Mouse (Mus musculus) liver, embryonic 11.5 days (tissue): ENCODE results near the gene Trp53. TPM values are rescaled to one million over a fixed set of nuclear protein-coding genes. Genes with fewer than 3 reads are reported as not detected.

ENCODE experiments used
- ATAC-seq: fragments of 200-750 bp; cut with Nextera tagmentation; replicated peaks from 2 replicates; pipeline ENCODE4 v1.8.0; 2017; ENCODE audit warnings: moderate number of reproducible peaks, mild to moderate bottlenecking, moderate TSS enrichment, moderate library complexity; ENCODE audit not compliant: low FRiP score
- DNase-seq: peaks from one replicate; pipeline ENCODE4 v3.0.0-alpha.2; 2017; ENCODE audit warnings: low spot score
- H3K27ac ChIP-seq: fragments of 300-500 bp; sonication (generic); 2 replicates; pipeline ENCODE4 v1.5.1; 2014; ENCODE audit warnings: mild to moderate bottlenecking, low read depth, low read length, control low read depth
- H3K27me3 ChIP-seq: fragments of 300-500 bp; sonication (generic); replicated peaks from 2 replicates; pipeline ENCODE4 v1.6.1; 2014; ENCODE audit warnings: low read length, mixed read lengths; ENCODE audit not compliant: control insufficient read depth, insufficient read depth
- H3K36me3 ChIP-seq: fragments of 300-500 bp; sonication (generic); 2 replicates; pipeline ENCODE4 v1.6.1; 2014; ENCODE audit warnings: mild to moderate bottlenecking, low read length, moderate library complexity, mixed read lengths; ENCODE audit not compliant: control insufficient read depth, insufficient read depth
- H3K4me1 ChIP-seq: fragments of 300-500 bp; sonication (generic); replicated peaks from 2 replicates; pipeline ENCODE4 v1.6.1; 2014; ENCODE audit warnings: low read length, mixed read lengths; ENCODE audit not compliant: control insufficient read depth, insufficient read depth
- H3K4me2 ChIP-seq: fragments of 300-500 bp; sonication (generic); 2 replicates; pipeline ENCODE4 v1.6.1; 2014; ENCODE audit warnings: mild to moderate bottlenecking, control low read depth, moderate library complexity
- H3K4me3 ChIP-seq: fragments of 300-500 bp; sonication (generic); 2 replicates; pipeline ENCODE4 v1.5.1; 2014; ENCODE audit warnings: low read depth, low read length, control low read depth
- H3K9ac ChIP-seq: fragments of 300-500 bp; sonication (generic); 2 replicates; pipeline ENCODE4 v1.6.1; 2014; ENCODE audit warnings: low read depth, low read length, control low read depth
- H3K9me3 ChIP-seq: fragments of 300-500 bp; sonication (generic); 2 replicates; pipeline ENCODE4 v1.6.1; 2016; ENCODE audit warnings: low read length, inconsistent platforms, mixed read lengths; ENCODE audit not compliant: control insufficient read depth
- WGBS: fragments of 180-500 bp; shearing (Covaris S2); extraction: QIAGEN DNeasy Blood & Tissue Kit; methylation state at CpG from one replicate; pipeline ENCODE4 v1.1.7; 2014; 5-methylcytosine and 5-hydroxymethylcytosine counted together
- polyA plus RNA-seq: library from polyadenylated mRNA; unstranded; fragments of >200 nt; fragmentation: Nextera tagmentation; extraction: Ambion mirVana; gene quantifications from 2 replicates; pipeline ENCODE4 v1.2.1, GENCODE M21; 2014

The Trp53 gene
- polyA plus RNA-seq, 1 experiment from 2014 or later, result 196 TPM

DNA sequence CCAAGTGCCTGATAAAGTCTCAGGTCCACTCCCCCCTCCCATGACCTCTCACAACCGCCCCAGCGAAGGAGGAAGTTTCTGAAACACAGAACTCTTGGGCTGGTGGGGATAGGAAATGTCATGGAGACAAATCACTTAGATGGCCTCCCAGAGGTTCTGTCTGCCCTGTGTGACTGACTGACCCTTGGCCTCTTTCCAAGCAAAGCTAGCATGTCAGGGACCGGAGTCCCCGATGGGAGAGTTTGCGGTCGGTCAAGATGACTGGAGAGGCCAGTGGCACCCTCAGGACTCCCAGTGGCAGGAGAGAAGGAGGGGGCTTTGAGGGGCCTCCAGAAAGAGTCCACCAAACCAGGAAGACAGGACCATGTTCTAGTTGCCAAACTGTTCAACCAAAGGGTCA, 21.4 kb upstream of the Trp53 start:
- Histone ChIP-seq H3K36me3 (peaks cover 11% of the 10 kb centered on the region; the same call in 1 of the 2 replicates), H3K27me3 (peaks cover 33% of the 10 kb centered on the region), H3K27ac (no peak overlapping the region), H3K4me3 (peak overlapping the region; percentile 53; the same call in 1 of the 2 replicates), H3K4me2 (peak overlapping the region; percentile 84), H3K9me3 (no peaks in the 10 kb centered on the region), H3K4me1 (peaks cover 29% of the 10 kb centered on the region), H3K9ac (no peak overlapping the region; the same call in 1 of the 2 replicates)
- DNase-seq, result peak; percentile 33
- WGBS, result 14% methylated on average over 6 of the region's 6 CpGs
- ATAC-seq, result no peak

DNA sequence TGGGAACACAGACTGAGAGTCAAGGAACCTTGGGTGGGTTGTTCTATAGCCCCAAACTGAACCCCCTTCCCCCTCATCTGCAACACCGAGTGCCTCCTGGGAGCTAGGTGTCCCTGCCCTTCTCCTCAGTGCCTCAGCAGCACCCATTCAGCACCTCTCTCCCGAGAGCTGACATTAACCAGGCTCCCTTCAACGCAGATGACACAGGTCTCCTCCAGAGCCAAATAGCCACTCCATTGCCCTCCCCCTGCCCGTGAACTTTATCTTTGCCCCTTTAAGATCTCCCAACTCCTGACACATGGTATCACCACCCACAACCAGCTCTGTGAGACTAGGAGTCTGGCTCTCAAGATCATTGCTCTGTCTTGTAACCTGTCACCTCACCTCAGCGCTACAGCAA, 21.0 kb upstream of the Trp53 start:
- ATAC-seq, result 0 out of 2 replicates have a peak, but pooled peaks have one; percentile 29
- Histone ChIP-seq H3K9me3 (no peaks in the 10 kb centered on the region), H3K27ac (no peak overlapping the region), H3K4me2 (peak overlapping the region; percentile 84), H3K36me3 (peaks cover 11% of the 10 kb centered on the region; the same call in 1 of the 2 replicates), H3K4me3 (peak overlapping the region; percentile 53), H3K4me1 (peaks cover 33% of the 10 kb centered on the region), H3K9ac (peak overlapping the region; percentile 10; the same call in 1 of the 2 replicates), H3K27me3 (peaks cover 33% of the 10 kb centered on the region)
- WGBS, result 12% methylated on average over 5 of the region's 5 CpGs
- DNase-seq, result peak; percentile 41

DNA sequence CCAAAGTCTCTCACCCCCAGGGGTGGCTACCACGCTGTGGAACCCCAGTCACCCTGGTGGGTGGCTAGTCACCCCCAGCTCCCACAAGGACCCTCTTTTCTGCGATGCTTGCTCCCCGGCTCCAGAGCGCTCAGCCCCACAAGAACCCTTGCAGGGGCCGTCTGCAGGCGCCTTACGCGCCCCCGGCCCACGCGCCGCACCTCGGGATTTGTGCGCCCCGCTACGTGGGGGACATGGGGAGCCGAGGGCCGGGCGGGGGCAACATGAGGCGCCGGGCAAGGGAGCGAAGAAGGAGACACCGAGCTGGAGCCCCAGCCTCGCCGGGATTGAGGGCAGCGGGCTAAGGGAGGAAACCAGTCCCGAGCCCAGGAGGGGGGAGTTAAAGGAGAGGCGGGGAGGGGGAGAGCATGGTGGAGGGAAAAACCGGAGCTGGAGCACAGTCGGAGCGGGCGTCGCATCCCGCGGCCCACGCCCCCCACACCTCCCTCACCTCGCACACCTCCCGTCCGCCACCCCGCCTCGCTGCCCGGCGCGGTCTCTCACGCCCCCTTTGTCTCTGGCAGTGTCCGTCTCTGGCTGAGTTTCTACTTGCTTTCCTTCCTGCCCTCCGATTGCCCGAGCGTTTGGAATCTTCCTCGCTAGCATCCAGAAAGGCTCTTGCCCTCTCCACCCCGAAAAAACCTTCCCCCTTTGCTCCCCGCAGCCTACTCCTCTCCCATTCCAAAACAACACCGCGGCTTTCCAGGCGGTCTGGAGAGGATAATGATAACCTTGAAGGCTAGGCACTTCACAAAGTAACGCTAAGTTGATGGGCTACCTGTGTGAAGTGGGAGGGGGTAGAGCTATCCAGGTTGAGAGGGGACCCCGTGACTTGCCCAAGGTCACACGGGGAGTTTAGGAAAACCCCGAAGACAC, 20.1 kb upstream of the Trp53 start, which contains the start of gene Efnb3:
TSS of gene Efnb3 (minus strand) at position 355 of the 915 bp plus-strand sequence.
- H3K36me3 ChIP-seq, result peaks cover 11% of the 10 kb centered on the region; the same call in 1 of the 2 replicates
- peaks cover 33% of the 10 kb centered on the region for H3K27me3 ChIP-seq
- H3K27ac ChIP-seq, result peak within 1 kb of the TSS; percentile 50; the same call in 1 of the 2 replicates
- ATAC-seq (no peak), DNase-seq (peak; percentile 52)
- WGBS, result 6% methylated on average over 51 of the region's 59 CpGs
- peak within 1 kb of the TSS; percentile 84 for H3K4me2 ChIP-seq
- peak within 1 kb of the TSS; percentile 61 for H3K9ac ChIP-seq
- H3K4me3 ChIP-seq, result peak within 1 kb of the TSS; percentile 53
- peaks cover 35% of the 10 kb centered on the region for H3K4me1 ChIP-seq
- H3K9me3 ChIP-seq, result no peaks in the 10 kb centered on the region

DNA sequence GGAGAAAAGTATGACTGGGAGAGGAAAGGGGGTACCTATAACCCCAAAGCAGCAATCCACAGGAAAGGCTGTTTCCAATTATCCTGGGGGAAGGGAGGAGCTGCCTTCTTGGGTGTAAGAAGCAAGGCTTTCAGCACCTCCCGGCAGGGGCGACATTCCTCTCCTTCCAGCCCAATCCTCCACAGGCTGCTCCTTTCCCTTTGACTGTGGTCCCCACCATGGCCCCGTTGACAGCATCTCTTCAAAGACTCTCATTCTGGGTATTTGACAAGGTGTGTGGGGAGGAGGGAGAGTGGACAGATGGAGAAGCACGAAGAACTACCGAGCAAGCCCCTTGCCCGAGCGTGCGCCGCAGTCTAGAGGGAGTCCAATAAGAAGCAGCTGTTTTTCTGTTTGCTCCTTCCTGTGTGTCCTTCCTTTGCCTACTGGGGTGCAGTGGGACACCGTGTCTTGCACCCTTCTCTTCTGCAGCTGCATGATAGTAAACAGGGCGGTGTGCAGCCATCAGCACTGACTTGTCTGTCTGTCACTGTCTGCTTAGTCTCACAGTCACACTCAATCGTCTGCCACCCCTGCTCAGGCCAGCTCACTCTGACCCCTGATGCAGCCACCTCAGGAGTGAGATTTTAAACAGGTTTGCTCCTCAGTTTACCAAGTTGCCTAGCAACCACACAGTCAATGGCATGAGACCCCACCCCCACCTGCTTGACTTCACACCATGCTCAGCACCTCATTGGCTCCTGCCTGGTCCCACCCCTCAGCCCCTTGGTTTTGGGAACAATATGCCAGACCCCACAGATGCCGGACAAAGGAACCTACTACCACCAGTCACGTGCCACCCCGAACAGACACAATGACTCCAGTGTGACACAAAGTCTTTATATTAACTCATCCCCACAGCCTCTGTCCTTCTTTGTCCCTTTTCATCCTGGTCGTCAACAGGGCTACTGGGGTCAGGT, 19.0 kb upstream of the Trp53 start:
- Histone ChIP-seq H3K36me3 (peaks cover 11% of the 10 kb centered on the region; the same call in 1 of the 2 replicates), H3K4me1 (peaks cover 35% of the 10 kb centered on the region), H3K27me3 (peaks cover 33% of the 10 kb centered on the region), H3K9me3 (no peaks in the 10 kb centered on the region), H3K4me2 (peak overlapping the region; percentile 84), H3K4me3 (no peak overlapping the region), H3K9ac (no peak overlapping the region), H3K27ac (no peak overlapping the region)
- no peak for ATAC-seq
- WGBS, result 56% methylated on average over 16 of the region's 16 CpGs
- DNase-seq, result peak; percentile 36

DNA sequence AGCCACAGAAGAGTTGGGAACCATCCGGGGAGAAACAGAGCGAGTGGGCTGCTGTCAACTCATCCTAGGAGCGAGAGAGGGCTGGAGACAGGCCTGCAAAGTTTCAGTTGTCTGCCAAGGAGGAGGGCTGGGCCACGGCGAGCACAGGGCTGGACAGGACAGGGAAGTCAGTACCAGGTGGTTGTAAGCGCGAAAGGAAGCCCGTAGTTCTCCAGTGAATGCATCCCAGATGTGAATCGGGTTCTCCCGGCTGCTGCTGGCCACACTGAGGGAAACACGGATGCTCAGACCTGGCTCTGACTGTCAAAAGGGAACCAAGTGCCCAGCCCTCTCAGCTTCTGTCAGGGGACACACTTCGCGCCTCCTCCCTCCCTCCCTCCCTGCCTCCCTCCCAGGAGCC, 16.8 kb upstream of the Trp53 start:
- peaks cover 34% of the 10 kb centered on the region for H3K4me1 ChIP-seq
- peak overlapping the region; percentile 13; the same call in 1 of the 2 replicates for H3K27ac ChIP-seq
- no peak overlapping the region for H3K4me2 ChIP-seq
- no peak for ATAC-seq
- DNase-seq, result no peak
- H3K9me3 ChIP-seq, result no peaks in the 10 kb centered on the region
- H3K36me3 ChIP-seq, result peaks cover 11% of the 10 kb centered on the region; the same call in 1 of the 2 replicates
- no peak overlapping the region for H3K9ac ChIP-seq
- 68% methylated on average over 13 of the region's 13 CpGs for WGBS
- peaks cover 24% of the 10 kb centered on the region for H3K27me3 ChIP-seq
- H3K4me3 ChIP-seq, result no peak overlapping the region

DNA sequence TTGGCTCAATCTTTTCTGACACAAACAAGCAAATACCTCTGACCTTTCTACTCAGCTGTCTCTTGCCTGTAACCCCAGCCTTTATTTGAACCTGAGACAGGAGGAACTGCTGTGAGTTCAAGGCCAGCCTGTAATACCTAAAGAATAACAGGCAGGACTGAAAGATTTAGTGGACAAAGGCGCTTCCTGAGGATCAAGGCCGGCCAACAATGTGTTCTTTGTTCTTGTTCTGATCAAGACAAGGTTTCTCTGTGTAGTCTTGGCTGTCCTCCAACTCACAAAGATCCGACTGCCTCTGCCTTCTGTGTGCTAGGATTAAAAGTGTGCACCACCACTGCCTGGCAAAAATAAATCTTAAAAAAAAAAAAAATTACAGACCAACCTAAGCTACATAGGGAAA, 15.8 kb upstream of the Trp53 start:
- Histone ChIP-seq H3K9me3 (no peaks in the 10 kb centered on the region), H3K4me1 (peaks cover 24% of the 10 kb centered on the region), H3K36me3 (peaks cover 11% of the 10 kb centered on the region; the same call in 1 of the 2 replicates), H3K9ac (no peak overlapping the region), H3K4me2 (no peak overlapping the region), H3K4me3 (no peak overlapping the region), H3K27me3 (peaks cover 20% of the 10 kb centered on the region), H3K27ac (no peak overlapping the region)
- WGBS, result 85% methylated on average over 3 of the region's 3 CpGs
- ATAC-seq (no peak), DNase-seq (peak; percentile 30)

DNA sequence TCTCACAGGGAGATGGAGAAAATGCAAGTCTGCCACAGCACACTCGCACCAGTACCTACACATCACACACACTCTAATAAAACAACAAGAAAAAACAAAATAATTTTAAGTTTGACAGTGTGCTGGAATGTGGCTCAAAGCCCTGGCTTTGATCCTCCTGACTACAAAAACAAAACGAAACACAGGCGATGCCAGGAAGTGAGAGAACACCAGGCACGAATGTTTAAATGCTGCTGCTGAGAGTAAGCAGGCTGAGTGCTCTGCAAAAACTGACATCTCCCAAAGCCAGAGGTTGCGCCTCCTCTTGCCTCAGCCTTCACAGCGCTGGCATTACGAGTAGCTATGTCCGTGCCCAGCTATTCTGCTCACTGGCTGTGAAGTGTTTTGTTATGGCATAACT, 15.0 kb upstream of the Trp53 start:
- DNase-seq (no peak), ATAC-seq (no peak)
- H3K36me3 ChIP-seq, result peaks cover 11% of the 10 kb centered on the region; the same call in 1 of the 2 replicates
- H3K27ac ChIP-seq, result no peak overlapping the region
- peaks cover 20% of the 10 kb centered on the region for H3K4me1 ChIP-seq
- WGBS, result 79% methylated on average over 8 of the region's 8 CpGs
- H3K4me2 ChIP-seq, result no peak overlapping the region
- no peaks in the 10 kb centered on the region for H3K9me3 ChIP-seq
- no peak overlapping the region for H3K4me3 ChIP-seq
- no peak overlapping the region for H3K9ac ChIP-seq
- H3K27me3 ChIP-seq, result peaks cover 13% of the 10 kb centered on the region

DNA sequence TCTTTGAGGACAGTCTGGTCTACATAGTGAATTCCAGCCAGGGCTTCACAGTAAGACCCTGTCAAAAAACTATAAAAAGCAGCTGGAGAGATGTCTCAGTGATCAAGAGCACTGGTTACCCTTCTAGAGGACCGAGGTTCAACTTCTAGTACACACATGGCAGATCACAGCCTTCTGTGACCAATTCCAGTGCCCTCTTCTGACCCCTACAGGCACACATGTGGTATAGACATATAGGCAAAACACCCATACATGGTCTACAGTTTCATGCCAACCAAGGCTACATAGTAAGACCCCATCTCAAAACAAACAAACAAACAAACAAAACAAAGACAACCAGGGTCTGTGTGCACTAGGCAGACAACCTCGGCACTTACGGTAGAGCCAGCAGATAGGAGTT, 4.9 kb upstream of the Trp53 start:
- DNase-seq, result no peak
- H3K36me3 ChIP-seq, result peaks cover 21% of the 10 kb centered on the region; the same call in 1 of the 2 replicates
- H3K27me3 ChIP-seq, result no peaks in the 10 kb centered on the region
- H3K9ac ChIP-seq, result no peak overlapping the region; the same call in 1 of the 2 replicates
- no peak for ATAC-seq
- peak overlapping the region; percentile 21; the same call in 1 of the 2 replicates for H3K4me2 ChIP-seq
- H3K4me1 ChIP-seq, result peaks cover 44% of the 10 kb centered on the region
- no peaks in the 10 kb centered on the region for H3K9me3 ChIP-seq
- WGBS, result 66% methylated on average over 3 of the region's 3 CpGs
- no peak overlapping the region for H3K4me3 ChIP-seq
- H3K27ac ChIP-seq, result no peak overlapping the region
